Mouse (Mus musculus) embryonic facial prominence, embryonic 13.5 days (tissue): Measurements from ENCODE around the gene Commd4. TPM values are rescaled to one million over a fixed set of nuclear protein-coding genes. Genes with fewer than 3 reads are reported as not detected.

ENCODE experiments used
- ATAC-seq: fragments of 200-750 bp; cut with Nextera tagmentation; 2 replicates; pipeline ENCODE4 v1.8.0; 2017; ENCODE audit warnings: low read depth; ENCODE audit not compliant: insufficient number of reproducible peaks, insufficient read depth, low FRiP score, low TSS enrichment
- H3K27ac ChIP-seq: fragments of 300-500 bp; sonication (generic); 2 replicates; pipeline ENCODE4 v1.5.1; 2015; ENCODE audit warnings: moderate library complexity, mild to moderate bottlenecking, inconsistent platforms
- H3K27me3 ChIP-seq: fragments of 300-500 bp; sonication (generic); 2 replicates; pipeline ENCODE4 v1.6.1; 2015; ENCODE audit warnings: mild to moderate bottlenecking, inconsistent platforms
- H3K36me3 ChIP-seq: fragments of 300-500 bp; sonication (generic); 2 replicates; pipeline ENCODE4 v1.6.1; 2015; ENCODE audit warnings: mild to moderate bottlenecking, inconsistent platforms
- H3K4me1 ChIP-seq: fragments of 300-500 bp; sonication (generic); 2 replicates; pipeline ENCODE4 v1.6.1; 2015; ENCODE audit warnings: inconsistent platforms
- H3K4me2 ChIP-seq: fragments of 300-500 bp; sonication (generic); 2 replicates; pipeline ENCODE4 v1.6.1; 2015; ENCODE audit warnings: moderate library complexity, mild to moderate bottlenecking, inconsistent platforms
- H3K4me3 ChIP-seq: fragments of 300-500 bp; sonication (generic); 2 replicates; pipeline ENCODE4 v1.5.1; 2015; ENCODE audit warnings: mild to moderate bottlenecking, inconsistent platforms
- H3K9ac ChIP-seq: fragments of 300-500 bp; sonication (generic); 2 replicates; pipeline ENCODE4 v1.6.1; 2015; ENCODE audit warnings: mild to moderate bottlenecking, inconsistent platforms
- H3K9me3 ChIP-seq: fragments of 300-500 bp; sonication (generic); 2 replicates; pipeline ENCODE4 v1.6.1; 2016; ENCODE audit warnings: inconsistent platforms
- WGBS: fragments of 180-500 bp; shearing (Covaris S2); methylation state at CpG from one replicate; pipeline ENCODE4 v1.1.7; 2015; ENCODE audit warnings: mixed read lengths; 5-methylcytosine and 5-hydroxymethylcytosine counted together
- polyA plus RNA-seq: library from polyadenylated mRNA; unstranded; fragments of >200 nt; fragmentation: Nextera tagmentation; extraction: Ambion mirVana; gene quantifications from 2 replicates; pipeline ENCODE4 v1.2.1, GENCODE M21; 2015

Gene Commd4
- polyA plus RNA-seq, 1 experiment from 2014 or later, result 97.7 TPM

GRCm38 (mm10) chr9:57156823-57157222 is 1.3 kb downstream of the Commd4 start:
- Histone ChIP-seq H3K4me2 (peak overlapping the region; percentile 95; the same call in 1 of the 2 replicates), H3K36me3 (peaks cover 17% of the 10 kb centered on the region), H3K9me3 (no peaks in the 10 kb centered on the region), H3K4me3 (no peak overlapping the region), H3K9ac (peak overlapping the region; percentile 81; the same call in 1 of the 2 replicates), H3K27me3 (no peaks in the 10 kb centered on the region; the same call in 1 of the 2 replicates), H3K4me1 (peaks cover 9% of the 10 kb centered on the region), H3K27ac (no peak overlapping the region)
- WGBS, result 84% methylated on average over 8 of the region's 8 CpGs
- ATAC-seq, result no peak

DNA sequence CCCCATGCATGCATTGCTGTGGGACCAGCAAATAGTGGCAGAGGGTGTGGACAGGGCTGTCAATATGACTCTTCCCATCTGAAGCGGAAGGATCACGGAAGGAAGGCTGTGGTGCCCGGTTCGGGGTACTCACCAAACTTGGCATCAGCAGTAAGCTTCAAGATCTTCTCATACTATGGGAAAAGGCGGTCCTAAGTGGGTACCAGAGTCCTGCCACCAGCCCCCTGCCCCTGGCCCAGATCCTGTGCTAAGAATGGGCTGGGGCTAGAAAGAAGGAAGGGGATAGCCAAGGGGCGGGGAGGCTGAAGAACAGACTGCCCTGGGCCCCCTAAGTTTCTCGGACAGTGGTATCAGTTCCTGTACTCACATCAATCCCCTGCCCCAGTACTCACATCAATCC is 1.7 kb downstream of the Commd4 start:
- Histone ChIP-seq H3K9me3 (no peaks in the 10 kb centered on the region), H3K36me3 (peaks cover 17% of the 10 kb centered on the region), H3K4me2 (no peak overlapping the region), H3K27me3 (no peaks in the 10 kb centered on the region; the same call in 1 of the 2 replicates), H3K4me1 (peaks cover 9% of the 10 kb centered on the region), H3K9ac (no peak overlapping the region), H3K4me3 (no peak overlapping the region), H3K27ac (no peak overlapping the region)
- no peak for ATAC-seq
- WGBS, result 94% methylated on average over 7 of the region's 7 CpGs

DNA sequence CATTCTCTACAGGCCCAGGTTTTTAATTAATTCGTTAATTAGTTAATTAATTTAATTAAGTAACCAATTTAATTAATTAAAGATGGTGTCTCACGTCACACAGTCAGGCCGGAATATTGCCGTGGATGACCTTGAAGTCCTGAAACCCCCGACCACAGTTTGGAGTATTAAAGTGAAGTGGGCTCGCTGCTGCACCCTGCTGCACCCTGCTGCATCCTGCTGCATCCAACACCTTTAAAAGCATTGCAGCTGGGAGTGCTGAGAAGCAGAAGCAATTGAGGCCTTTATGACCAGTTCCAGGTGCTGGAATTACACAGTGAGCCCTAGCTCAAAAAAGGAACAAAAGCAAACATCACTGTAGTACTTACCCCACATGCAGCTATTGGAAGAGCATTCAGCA is 5.8 kb downstream of the Commd4 start:
- no peak overlapping the region for H3K9ac ChIP-seq
- no peak overlapping the region for H3K27ac ChIP-seq
- H3K27me3 ChIP-seq, result no peaks in the 10 kb centered on the region
- H3K9me3 ChIP-seq, result no peaks in the 10 kb centered on the region
- 39% methylated on average over 6 of the region's 6 CpGs for WGBS
- no peak for ATAC-seq
- H3K4me2 ChIP-seq, result no peak overlapping the region
- H3K4me3 ChIP-seq, result no peak overlapping the region
- peaks cover 13% of the 10 kb centered on the region for H3K4me1 ChIP-seq
- peaks cover 17% of the 10 kb centered on the region for H3K36me3 ChIP-seq

- Histone ChIP-seq H3K4me2 (no peak overlapping the region), H3K27ac (no peak overlapping the region), H3K4me3 (no peak overlapping the region), H3K9ac (no peak overlapping the region), H3K4me1 (peaks cover 17% of the 10 kb centered on the region), H3K9me3 (no peaks in the 10 kb centered on the region), H3K27me3 (no peaks in the 10 kb centered on the region), H3K36me3 (peaks cover 10% of the 10 kb centered on the region)
- ATAC-seq, result no peak
- 85% methylated on average over 5 of the region's 5 CpGs for WGBS
These were observed 7.9 kb downstream of the Commd4 start for GRCm38 (mm10) chr9:57150192-57150591.

GRCm38 (mm10) chr9:57149021-57149420 is 9.1 kb downstream of the Commd4 start:
- Histone ChIP-seq H3K4me2 (peak overlapping the region; percentile 68), H3K9me3 (no peaks in the 10 kb centered on the region), H3K27ac (no peak overlapping the region; the same call in 1 of the 2 replicates), H3K9ac (peak overlapping the region; percentile 72; the same call in 1 of the 2 replicates), H3K4me1 (peaks cover 17% of the 10 kb centered on the region), H3K27me3 (no peaks in the 10 kb centered on the region), H3K36me3 (0 out of 2 replicates have a peak, but pooled peaks cover 10% of the 10 kb centered on the region), H3K4me3 (peak overlapping the region; percentile 62)
- WGBS, result 73% methylated on average over 6 of the region's 6 CpGs
- ATAC-seq, result no peak

DNA sequence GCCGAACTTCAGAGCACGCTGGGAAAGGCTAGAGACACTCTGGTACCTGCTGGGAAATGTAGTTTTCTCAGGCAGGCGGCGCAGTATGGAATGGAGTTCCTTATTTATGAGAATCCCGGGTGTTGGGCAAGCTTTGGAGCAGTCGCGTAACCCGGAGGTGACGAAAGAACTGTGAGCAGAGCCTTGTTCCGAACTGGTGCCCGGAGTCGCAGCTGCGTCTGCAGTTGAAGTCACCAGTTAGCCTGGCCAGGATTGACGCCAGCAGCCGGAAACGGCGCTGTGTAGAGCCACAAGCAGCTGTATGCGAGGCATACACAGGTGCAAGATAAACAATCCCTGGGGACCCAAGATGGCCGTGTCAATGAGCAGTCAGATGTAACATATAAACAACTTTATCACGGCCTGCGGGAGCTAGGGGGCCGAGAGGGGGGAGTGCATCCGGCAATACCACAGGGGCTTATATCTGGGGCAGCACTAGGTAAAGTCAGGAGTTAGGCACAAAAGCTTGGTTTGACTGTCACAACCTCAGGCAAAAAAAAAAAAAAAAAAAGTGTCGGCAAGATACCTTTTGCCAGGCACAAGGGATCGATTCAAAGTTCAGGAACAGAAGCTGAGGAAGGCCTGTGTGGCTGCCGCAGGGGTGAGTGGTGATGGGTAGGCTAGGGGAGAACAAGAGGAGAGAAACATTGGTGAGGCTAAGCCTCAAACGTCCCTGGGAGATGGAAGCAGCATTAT is 9.8 kb downstream of the Commd4 start, which contains the start of gene Neil1:
Neil1 (minus strand) TSS at position 162 of the 735 bp plus-strand sequence.
- Histone ChIP-seq H3K4me1 (peaks cover 17% of the 10 kb centered on the region), H3K9ac (peak within 1 kb of the TSS; percentile 72), H3K27ac (peak within 1 kb of the TSS; percentile 90), H3K4me2 (peak within 1 kb of the TSS; percentile 68), H3K4me3 (peak within 1 kb of the TSS; percentile 62), H3K9me3 (no peaks in the 10 kb centered on the region), H3K36me3 (peaks cover 13% of the 10 kb centered on the region; the same call in 1 of the 2 replicates), H3K27me3 (no peaks in the 10 kb centered on the region)
- WGBS, result 2% methylated on average over 27 of the region's 27 CpGs
- ATAC-seq, result peak; percentile 76

GRCm38 (mm10) chr9:57147205-57148143 is 10.7 kb downstream of the Commd4 start:
- H3K36me3 ChIP-seq, result peaks cover 18% of the 10 kb centered on the region
- 8% methylated on average over 19 of the region's 19 CpGs for WGBS
- H3K9ac ChIP-seq, result peak overlapping the region; percentile 72
- peak overlapping the region; percentile 68 for H3K4me2 ChIP-seq
- H3K9me3 ChIP-seq, result no peaks in the 10 kb centered on the region
- peak overlapping the region; percentile 62 for H3K4me3 ChIP-seq
- no peaks in the 10 kb centered on the region for H3K27me3 ChIP-seq
- H3K4me1 ChIP-seq, result peaks cover 17% of the 10 kb centered on the region
- ATAC-seq, result no peak
- H3K27ac ChIP-seq, result peak overlapping the region; percentile 90

DNA sequence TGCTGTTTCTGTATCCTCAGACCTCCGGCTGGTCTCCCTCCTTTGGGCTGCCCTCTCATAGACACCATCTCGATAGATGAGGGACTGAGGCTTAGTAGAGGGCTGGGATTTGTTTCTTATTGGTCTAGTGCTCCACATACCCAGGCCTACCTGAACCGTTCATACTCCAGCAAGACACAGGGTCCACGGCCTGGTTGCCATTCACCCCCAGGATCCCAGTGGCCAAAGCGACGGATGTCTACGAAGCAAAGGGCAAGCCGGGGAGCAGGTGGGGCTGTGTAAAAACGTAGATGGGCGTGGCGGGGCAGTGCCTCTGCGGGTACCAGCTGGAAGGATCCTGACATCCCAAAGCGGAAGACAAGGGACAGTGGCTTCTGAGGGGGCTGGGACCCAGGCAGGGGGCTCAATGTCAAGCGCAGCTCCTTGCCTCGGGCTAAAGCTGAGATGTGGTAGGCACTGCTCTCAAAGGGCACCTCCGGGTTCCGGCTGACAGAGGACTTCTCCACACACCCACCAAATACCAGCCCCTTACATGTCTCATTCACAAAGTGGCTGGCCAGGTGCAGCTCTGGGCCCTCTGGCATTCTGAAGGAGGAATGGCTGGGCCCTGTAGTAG is 11.6 kb downstream of the Commd4 start:
- Histone ChIP-seq H3K4me2 (peak overlapping the region; percentile 68), H3K4me3 (peak overlapping the region; percentile 62; the same call in 1 of the 2 replicates), H3K27ac (no peak overlapping the region), H3K36me3 (peaks cover 27% of the 10 kb centered on the region), H3K9ac (0 out of 2 replicates have a peak overlapping the region, but pooled peaks have one; percentile 72), H3K9me3 (no peaks in the 10 kb centered on the region), H3K27me3 (no peaks in the 10 kb centered on the region), H3K4me1 (peaks cover 17% of the 10 kb centered on the region)
- ATAC-seq, result no peak
- WGBS, result 81% methylated on average over 16 of the region's 17 CpGs

- 88% methylated on average over 8 of the region's 8 CpGs for WGBS
- H3K4me2 ChIP-seq, result no peak overlapping the region
- H3K9ac ChIP-seq, result no peak overlapping the region
- H3K27me3 ChIP-seq, result no peaks in the 10 kb centered on the region
- no peak overlapping the region for H3K27ac ChIP-seq
- peaks cover 44% of the 10 kb centered on the region for H3K36me3 ChIP-seq
- H3K4me1 ChIP-seq, result peaks cover 17% of the 10 kb centered on the region
- H3K9me3 ChIP-seq, result no peaks in the 10 kb centered on the region
- no peak for ATAC-seq
- H3K4me3 ChIP-seq, result no peak overlapping the region
These were observed 13.3 kb downstream of the Commd4 start for GRCm38 (mm10) chr9:57144830-57145229.

- H3K36me3 ChIP-seq, result peaks cover 60% of the 10 kb centered on the region
These were observed 14.9 kb downstream of the Commd4 start for GRCm38 (mm10) chr9:57143212-57143611.

More at GRCm38 (mm10) chr9:57143212-57143611, 14.9 kb downstream of the Commd4 start:
- Histone ChIP-seq H3K4me3 (no peak overlapping the region), H3K4me2 (no peak overlapping the region), H3K27me3 (no peaks in the 10 kb centered on the region), H3K9ac (no peak overlapping the region), H3K27ac (no peak overlapping the region), H3K4me1 (peaks cover 11% of the 10 kb centered on the region), H3K9me3 (no peaks in the 10 kb centered on the region)
- no peak for ATAC-seq
- WGBS, result 86% methylated on average over 11 of the region's 11 CpGs
